Mouse (Mus musculus) frontal cortex, postnatal 36 days (tissue): ENCODE results near the gene Mid1ip1.

Experiments
- DNase-seq, 2 experiments: peaks; one replicate each; pipeline ENCODE4 v3.0.0; 2022; ENCODE audit warnings: low spot score in 2 of 2

Mid1ip1 gene

DNA sequence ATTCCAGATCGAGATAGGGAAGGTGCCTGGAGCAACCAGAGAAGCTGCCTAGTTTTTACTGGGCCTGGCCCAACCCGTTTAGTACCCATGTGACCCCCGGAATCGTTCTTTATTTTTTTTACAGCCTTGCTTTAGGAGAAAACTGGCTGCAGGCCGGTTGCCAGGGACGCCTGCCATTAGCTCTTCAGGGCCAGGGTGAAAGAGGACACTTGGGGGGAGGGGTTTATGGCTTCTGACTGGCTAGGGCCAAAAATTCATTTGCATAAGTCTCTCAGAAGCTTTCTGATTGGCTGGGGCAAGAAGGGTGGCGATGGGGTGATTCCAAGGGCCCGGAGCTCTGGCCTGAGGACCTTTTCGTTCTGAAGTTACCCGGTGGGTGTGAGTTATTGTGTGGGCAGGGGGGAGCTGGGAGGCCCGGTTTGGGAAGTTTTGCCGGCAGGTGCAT, at the start of gene Mid1ip1:
TSS of gene Mid1ip1 (plus strand) at position 318 of the 445 bp plus-strand sequence.
- DNase-seq, result peak; percentile 16 to 68

DNA sequence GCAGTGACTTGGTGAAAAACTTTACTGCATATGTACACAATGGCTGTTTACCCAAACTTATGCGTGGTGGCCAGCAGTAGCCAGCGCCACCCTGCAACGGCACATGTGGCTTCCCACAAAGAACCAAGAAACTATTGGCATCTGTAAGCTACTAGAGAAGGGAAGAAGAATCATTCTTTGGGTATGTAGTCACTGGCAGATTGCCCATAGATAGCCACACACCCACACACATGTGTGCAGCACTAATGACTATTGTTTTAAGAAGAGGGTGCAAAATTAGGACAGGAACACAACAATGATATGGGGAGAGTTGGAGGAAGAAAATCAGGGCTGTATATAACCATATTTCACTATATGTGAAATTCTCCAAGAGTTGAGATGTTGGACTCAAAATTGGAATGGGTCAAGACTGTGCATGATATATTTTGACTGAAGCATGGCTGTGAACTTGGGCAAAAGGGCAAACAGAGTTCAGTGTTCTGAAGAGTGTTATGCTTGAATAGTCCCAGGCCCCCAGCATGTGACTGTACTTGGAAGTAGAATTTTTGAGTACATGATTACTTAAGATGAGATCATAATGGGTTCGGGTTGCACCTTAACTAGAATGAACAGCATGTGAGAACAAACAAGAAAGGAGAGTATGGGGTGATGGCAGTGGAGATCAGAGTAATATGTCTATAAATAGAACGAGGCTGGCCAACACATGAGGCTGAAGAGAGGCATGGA, 20.2 kb upstream of the Mid1ip1 start:
- no peak for DNase-seq

DNA sequence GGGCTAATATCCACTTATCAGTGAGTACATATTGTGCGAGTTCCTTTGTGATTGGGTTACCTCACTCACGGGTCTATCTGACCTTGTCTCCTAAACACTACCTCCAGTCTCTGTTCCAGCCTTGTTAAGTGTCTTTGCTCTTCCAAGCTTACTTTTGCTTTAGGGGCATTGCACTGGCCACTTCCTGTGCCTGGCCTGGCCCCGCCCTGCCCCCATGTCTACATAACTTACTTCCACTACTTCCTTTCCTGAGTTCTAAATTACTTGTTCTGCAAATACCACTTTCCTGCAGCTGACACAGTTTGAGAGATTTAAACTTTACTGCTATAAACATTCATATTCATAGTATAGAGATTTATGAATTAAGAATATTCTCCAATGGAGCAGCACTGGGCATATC, 8.1 kb upstream of the Mid1ip1 start:
- no peak for DNase-seq

- DNase-seq, result no peak
These were observed 775 bp upstream of the Mid1ip1 start for GRCm38 (mm10) chrX:10713839-10714637.

DNA sequence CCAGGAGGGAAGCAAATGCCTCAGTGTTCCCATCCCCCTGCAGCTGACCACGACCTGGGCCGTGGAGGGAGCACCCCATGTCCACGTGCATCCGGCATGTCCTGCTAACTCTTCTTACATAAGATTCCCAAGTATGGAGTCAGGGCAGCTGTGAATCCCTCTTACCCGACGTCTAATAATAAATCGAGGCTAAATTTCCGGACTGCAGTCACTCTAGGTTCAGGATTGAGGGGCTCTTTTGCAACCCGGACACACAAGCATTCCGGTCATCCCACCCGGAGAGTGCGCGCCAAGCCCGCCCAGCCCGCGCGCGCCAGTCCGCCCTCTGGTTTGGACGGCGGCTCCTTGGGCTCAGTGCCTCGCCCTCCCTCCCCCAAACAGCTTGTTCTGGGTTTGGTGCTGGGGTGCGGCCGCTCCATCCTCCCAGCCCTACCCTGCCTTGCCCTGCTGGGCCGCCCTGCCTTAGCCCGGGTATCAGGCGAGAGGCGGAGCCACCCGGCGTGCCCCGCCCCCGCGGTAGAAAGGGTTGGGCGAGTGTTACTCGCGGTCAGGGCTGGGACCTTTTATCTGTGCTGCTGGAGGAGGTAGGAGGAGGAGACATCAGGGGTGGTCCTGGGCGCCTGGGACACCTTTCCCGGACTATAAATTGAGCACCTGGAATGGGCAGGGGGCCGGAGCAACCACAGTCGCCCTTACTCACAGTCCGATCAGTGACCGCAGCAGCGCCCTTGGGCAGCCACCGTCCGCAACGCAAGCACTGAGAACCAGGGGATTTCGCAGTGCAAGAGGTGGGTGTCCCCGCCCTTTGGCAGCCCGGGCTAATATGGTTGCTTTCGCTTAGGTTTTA, 2.3 kb downstream of the Mid1ip1 start:
- DNase-seq, result peak; percentile 71 to 76

GRCm38 (mm10) chrX:10718021-10718837, 3.4 kb downstream of the Mid1ip1 start:
- peak; percentile 36 to 40 for DNase-seq

DNA sequence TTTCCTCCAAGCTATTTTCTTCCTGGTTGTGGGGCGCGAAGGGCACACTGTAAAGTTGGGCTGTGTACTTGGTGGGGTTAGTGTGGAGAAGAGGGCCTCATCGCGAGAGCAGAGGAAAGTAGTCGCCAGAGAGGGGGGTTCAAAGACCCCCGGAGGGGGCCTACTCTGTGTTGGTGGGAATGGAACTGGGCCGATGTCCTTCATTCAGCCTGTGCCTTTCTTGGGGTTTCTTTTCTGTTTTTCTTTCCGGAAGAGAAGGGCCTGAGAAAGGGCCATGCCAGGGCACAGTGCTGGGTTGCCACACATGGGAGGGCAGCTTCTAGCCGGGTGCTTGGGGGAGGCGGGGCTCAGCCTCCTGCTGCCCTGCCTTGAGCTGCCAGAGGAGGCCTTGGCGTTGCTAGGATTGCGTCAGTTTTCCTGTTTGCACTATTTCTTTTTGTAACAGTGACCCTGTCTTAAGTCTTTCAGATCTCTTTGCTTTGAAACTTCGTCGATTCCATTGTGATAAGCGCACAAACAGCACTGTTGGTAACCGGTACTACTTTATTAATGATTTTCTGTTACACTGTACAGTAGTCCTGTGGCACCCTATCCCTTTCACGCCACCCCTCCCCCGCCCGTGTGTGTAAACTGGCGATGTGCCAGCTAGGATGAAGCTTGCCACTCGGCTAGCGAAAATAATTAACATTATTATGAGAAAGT, 4.2 kb downstream of the Mid1ip1 start:
- DNase-seq, result peak; percentile 34 to 36

DNA sequence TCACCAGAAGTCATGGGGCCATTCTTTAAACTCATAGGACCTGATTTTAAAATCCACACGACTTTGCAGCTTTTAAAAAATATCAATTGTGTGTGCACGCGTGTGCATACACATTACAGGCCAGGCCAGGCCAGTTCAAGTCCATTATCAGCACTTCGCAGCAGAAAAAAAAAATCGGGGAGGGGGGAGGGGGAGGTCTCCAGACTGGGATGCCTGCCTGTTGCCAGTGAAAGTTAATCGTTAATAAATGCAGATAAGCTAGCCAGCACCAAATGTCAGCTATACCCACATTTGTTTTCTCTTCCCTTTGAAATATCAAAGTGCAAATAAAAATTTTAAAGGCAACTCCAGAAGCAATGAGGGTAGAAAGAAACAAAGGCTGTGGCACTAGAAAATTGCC, 5.6 kb downstream of the Mid1ip1 start:
- no peak for DNase-seq

- no peak for DNase-seq
These were observed 9.8 kb downstream of the Mid1ip1 start for GRCm38 (mm10) chrX:10724571-10724970.

GRCm38 (mm10) chrX:10729488-10729887, 14.7 kb downstream of the Mid1ip1 start:
- DNase-seq, result no peak

DNA sequence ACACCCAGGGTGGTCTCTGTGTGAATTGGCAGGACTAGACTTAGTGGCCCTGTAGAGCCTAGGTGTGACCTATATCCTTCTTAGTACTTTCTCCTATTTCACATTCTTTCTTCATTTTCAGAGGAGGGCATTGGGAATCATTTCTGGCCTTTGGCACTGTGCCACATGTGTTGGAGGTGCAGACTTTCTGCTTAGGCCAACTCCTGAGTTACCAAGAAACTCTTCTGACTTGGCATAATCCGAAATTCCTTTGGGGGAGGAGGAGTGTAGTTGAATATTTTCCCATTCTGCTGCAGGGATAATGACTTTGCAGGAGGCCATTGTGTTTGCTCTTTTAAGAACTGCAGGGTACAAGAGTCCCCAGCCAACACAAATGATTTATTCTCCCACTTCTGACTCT, 19.6 kb downstream of the Mid1ip1 start:
- DNase-seq, result no peak

- no peak for DNase-seq
These were observed 20.1 kb downstream of the Mid1ip1 start for GRCm38 (mm10) chrX:10734874-10735273.

DNA sequence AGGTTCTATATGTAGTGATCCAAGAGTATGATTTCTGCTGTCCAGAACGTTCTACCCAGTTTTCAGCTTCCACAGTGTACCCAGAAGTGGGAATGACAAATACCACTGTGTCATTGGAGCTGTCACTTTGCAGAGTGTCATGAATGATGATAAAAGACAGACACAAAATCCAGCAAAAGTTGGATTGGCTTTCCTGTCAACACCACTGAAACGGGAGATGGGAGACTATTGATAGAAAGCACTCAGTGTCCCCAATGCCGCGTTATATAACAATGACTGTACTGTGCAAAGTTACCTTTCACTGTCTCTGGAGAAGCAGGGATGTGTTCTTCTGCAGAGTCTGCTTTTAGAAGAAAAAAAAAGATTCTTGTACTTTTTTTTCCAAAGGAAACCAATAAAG, 44.1 kb downstream of the Mid1ip1 start:
- no peak for DNase-seq

GRCm38 (mm10) chrX:10763476-10764016, 48.7 kb downstream of the Mid1ip1 start:
- no peak for DNase-seq
